Mouse (Mus musculus) gastrocnemius, postnatal 4 days (tissue): Measurements from ENCODE around the gene Hist1h2aa. TPM values are rescaled to one million over a fixed set of nuclear protein-coding genes. Genes with fewer than 3 reads are reported as not detected.

Experiments used
- DNase-seq, 2 experiments: peaks; one replicate each; pipeline ENCODE4 v3.0.0; 2021 to 2022; ENCODE audit warnings: low spot score in 2 of 2, mixed read lengths in 2 of 2
- long read RNA-seq, 2 experiments: library from polyadenylated mRNA; stranded (forward); transcript quantifications; one replicate each; pipeline ENCODE4 v2.0.0; 2021
- total RNA-seq, 2 experiments: library from RNA; stranded (reverse); gene quantifications; 2 replicates each; pipeline ENCODE4 v1.2.3; 2021

Gene Hist1h2aa
- total RNA-seq = not detected
- long read RNA-seq, experiment 1 = 0 reads
- long read RNA-seq, experiment 2 = 0 reads

- no peak for DNase-seq
Measured at GRCm38 (mm10) chr13:23934211-23934520, at the start of gene Hist1h2aa. Gene Hist1h2aa (plus strand): TSS chr13:23934462.

- no peak for DNase-seq
Measured at GRCm38 (mm10) chr13:23885540-23885939, 48.7 kb upstream of the Hist1h2aa start.

DNA sequence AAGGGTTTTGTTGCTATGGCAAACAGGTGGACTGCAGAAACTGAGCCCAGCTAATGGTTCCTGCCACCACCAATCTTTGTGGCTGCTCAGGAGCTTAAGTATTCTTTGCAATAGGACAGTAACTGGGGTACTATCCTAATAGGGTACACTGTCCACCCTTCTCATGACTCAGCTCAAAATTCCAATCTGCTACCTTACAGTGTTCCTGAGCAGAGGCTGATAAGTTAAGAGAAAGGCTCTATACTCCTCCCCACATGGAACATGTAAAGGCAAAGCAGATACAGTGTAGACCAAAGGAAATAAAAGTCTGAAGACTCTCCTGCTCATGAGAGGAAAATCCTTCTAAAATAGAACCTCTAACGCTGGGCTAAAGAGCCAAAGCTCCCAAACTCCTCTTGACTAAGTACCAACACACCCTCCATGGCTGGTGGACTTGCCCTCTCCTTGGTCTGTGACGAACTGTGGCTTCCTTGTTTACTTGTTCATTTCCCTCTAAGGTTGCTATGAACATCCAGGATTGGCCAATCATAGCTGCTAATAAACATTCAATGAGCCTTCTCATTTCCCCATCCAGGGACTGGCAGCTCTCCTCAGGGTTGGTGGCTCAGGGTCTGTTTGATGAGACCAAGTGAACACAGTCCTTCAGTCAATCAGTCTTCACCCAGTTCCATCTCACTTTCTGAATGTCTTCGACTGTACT lies 47.1 kb upstream of the Hist1h2aa start:
- no peak for DNase-seq

GRCm38 (mm10) chr13:23889011-23889605 lies 45.2 kb upstream of the Hist1h2aa start:
- DNase-seq = no peak

DNA sequence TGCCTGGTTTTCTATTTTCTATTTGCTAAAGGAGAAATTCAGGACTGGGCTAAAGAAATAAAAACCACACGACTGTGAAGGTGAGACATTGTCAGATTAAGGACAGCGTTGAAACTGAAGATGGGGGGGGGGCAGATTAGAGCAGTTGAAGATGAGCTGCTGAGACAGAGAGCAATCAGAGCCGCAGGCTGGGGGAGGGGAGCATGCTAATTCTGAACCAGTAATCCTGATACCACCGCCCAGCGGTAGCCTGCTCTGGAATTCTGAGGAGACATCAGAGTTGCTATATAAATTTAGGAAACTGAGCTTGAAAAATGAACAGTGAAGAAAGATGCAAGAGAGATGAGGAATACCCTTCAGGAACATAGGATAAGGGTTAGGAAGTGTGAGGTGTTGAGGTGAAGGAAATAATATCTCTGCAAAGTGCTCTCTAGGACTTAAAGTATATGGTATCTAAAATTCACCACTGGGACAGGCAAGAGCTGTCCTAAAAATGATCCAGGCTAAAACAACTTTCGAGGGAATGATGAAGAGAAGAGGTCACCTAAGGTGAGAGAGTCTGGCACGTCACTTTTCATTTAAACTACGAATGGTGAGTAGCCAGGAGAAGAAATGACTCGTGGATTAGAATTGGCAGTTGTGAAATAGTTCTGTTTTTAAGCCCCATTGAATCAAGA lies 41.5 kb upstream of the Hist1h2aa start:
- no peak for DNase-seq

GRCm38 (mm10) chr13:23893269-23893593 lies 41.0 kb upstream of the Hist1h2aa start:
- no peak for DNase-seq

GRCm38 (mm10) chr13:23898242-23898641 lies 36.0 kb upstream of the Hist1h2aa start:
- DNase-seq = no peak

- no peak for DNase-seq
Measured at GRCm38 (mm10) chr13:23906906-23907305, 27.4 kb upstream of the Hist1h2aa start.

GRCm38 (mm10) chr13:23910121-23910520 lies 24.1 kb upstream of the Hist1h2aa start:
- DNase-seq = no peak

GRCm38 (mm10) chr13:23911335-23911734 lies 22.9 kb upstream of the Hist1h2aa start:
- no peak for DNase-seq

DNA sequence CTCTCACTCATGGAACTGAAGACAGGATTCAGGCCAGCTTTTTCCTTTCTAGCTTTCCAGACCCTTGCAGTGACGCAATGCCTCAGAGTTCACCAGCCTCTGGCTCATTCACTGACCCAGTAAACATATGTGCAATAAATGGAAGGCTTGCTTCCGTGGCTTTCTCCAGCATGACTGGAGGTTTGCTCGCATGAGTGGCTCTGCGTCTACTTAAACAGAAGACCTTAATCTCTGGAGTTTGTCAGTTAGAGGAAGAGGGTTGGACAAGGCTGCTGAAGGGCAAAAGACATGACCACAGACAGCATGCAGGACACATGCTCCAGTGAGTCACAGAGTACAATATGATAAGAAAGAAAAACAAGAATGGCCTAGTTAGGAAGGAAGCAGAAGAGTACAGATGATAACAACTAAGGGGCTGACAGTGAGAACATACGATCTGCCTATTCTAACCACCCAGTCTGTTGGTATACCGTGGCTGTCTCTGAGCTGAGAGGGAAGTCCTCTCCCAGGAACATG lies 20.4 kb upstream of the Hist1h2aa start:
- DNase-seq = no peak

GRCm38 (mm10) chr13:23914376-23915167 lies 19.7 kb upstream of the Hist1h2aa start, which contains the start of gene Slc17a4:
Gene Slc17a4 (minus strand): TSS chr13:23915009.
- DNase-seq = no peak

DNA sequence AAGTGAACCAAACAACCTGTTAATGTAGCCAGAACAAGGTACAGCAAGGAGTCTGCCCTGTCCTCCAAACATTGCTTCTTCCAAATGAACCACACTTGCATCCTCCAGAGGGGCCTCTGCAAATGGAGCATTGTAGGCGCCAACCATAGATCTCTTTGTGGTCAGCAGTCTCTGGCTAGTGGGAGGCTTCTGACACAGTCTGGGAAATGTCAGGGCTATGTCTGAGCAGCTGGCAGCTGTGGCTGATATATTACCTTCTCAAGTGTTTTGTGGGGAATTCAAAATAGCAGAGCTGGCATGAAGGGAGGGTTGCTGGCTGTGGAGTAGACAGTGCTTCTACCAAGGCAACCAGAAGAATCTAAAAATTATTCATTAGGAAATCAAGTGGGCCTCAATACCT lies 18.1 kb upstream of the Hist1h2aa start:
- no peak for DNase-seq

DNA sequence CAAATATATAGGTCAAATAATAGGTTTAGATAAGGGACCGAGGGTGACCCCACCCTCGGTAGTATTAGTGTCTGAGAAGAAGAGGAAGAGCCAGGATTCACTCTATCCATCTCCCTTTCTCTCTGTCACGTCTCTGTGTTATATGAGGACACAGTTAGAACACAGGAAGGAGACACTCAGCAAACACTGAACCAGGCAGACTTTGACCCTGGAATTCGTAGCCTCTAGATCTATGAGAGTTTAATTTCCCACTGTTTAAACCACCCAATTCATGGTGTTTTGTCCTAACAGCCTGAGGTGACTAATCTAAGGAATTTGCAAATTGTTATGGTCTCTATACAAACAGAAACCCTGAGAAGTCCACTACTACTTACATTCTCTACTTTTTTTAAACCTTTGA lies 16.6 kb upstream of the Hist1h2aa start:
- no peak for DNase-seq

DNA sequence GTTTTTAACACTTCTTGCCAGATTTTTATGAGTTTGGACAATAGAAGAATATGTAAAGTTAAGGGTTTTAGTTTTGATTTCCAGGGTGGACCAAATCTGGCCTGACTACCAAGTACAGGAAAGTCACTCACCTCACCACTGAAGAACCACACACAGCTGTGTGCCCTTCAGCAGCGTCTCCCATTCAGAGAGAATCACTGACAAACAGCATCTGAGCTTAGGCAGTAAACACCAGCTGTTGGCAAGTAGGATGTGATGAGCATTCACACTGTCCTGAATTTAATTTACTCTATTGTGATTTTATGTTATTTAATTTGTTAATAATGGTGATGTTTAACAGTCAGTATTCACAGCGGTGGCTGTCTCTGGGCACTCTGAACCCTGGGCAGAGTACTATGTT lies 8.5 kb upstream of the Hist1h2aa start:
- DNase-seq = no peak

DNA sequence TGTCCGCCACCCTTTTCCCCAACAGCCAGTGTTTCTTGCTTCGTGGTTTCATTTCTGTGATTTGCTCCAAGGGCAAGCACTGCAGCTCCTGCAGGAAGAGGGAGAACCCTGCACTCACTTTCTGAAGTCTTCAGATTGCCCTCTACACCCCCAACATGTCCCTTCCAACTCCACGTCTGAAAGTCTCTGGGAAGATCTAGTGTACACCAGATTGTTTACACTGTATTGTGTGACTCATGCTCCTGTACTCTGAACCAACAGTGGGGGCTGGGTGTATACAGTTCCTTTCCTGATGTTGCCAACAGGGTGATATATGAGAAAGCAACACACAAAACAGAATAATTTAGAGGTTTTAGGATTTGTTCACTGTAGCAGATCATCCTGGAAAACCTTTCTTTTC lies 5.6 kb upstream of the Hist1h2aa start:
- no peak for DNase-seq

GRCm38 (mm10) chr13:23930461-23930860 lies 3.8 kb upstream of the Hist1h2aa start:
- DNase-seq = no peak

GRCm38 (mm10) chr13:23930904-23931303 lies 3.4 kb upstream of the Hist1h2aa start:
- DNase-seq = no peak

- DNase-seq = no peak
Measured at GRCm38 (mm10) chr13:23933421-23934210, 646 bp upstream of the Hist1h2aa start, which contains the start of gene Hist1h2ba. Gene Hist1h2ba (minus strand): TSS chr13:23934156.

GRCm38 (mm10) chr13:23938699-23939098 lies 4.4 kb downstream of the Hist1h2aa start:
- no peak for DNase-seq

DNA sequence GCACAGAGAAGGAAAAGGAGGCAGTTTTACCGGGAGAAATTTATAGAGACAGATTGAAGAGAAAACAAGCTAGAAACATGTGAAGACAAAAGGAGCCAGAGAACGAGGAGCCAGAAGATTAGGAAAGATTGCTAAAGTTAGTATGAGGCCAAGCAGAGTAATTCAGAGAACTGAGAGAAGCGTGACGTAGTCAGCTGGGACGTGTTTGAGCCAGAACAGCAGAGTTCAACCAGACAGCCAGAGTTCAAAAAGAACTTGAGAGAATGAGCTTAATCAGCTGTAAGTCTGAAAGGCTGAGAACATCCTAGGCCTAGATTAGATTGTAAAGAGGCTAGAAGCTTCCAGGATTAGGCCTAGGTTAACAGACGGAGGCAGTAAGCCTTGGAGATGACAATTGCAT lies 6.0 kb downstream of the Hist1h2aa start:
- DNase-seq = no peak
